Mouse (Mus musculus) limb, embryonic 14.5 days (tissue): ENCODE results near the gene Npas3. TPM values are rescaled to one million over a fixed set of nuclear protein-coding genes. Genes with fewer than 3 reads are reported as not detected.
A peak's percentile ranks its signal among the peaks of the same experiment; 100 is the strongest.

Source experiments
- ATAC-seq: fragments of 200-750 bp; cut with Nextera tagmentation; 2 replicates; pipeline ENCODE4 v1.8.0; 2017; ENCODE audit warnings: low read depth, moderate number of reproducible peaks, moderate TSS enrichment; ENCODE audit not compliant: low FRiP score
- DNase-seq: peaks from one replicate; pipeline ENCODE4 v3.0.0-alpha.2; 2015; ENCODE audit warnings: low spot score
- H3K27ac ChIP-seq: fragments of 300-500 bp; sonication (generic); replicated peaks from 2 replicates; pipeline ENCODE4 v1.5.1; 2014; ENCODE audit warnings: low read depth, mild to moderate bottlenecking, low read length, moderate library complexity, mixed read lengths
- H3K27me3 ChIP-seq: fragments of 300-500 bp; sonication (generic); 2 replicates; pipeline ENCODE4 v1.6.1; 2014; ENCODE audit warnings: low read length, mixed read lengths; ENCODE audit not compliant: control insufficient read depth, insufficient read depth
- H3K36me3 ChIP-seq: fragments of 300-500 bp; sonication (generic); 2 replicates; pipeline ENCODE4 v1.6.1; 2014; ENCODE audit warnings: mild to moderate bottlenecking, low read length, moderate library complexity, mixed read lengths; ENCODE audit not compliant: control insufficient read depth, insufficient read depth
- H3K4me1 ChIP-seq: fragments of 300-500 bp; sonication (generic); 2 replicates; pipeline ENCODE4 v1.6.1; 2014; ENCODE audit warnings: antibody characterized with exemption, low read length, mixed read lengths; ENCODE audit not compliant: control insufficient read depth, insufficient read depth
- H3K4me2 ChIP-seq: fragments of 300-500 bp; sonication (generic); replicated peaks from 2 replicates; pipeline ENCODE4 v1.6.1; 2014; ENCODE audit warnings: low read depth, mild to moderate bottlenecking, low read length, moderate library complexity; ENCODE audit not compliant: severe bottlenecking
- H3K4me3 ChIP-seq: fragments of 300-500 bp; sonication (generic); replicated peaks from 2 replicates; pipeline ENCODE4 v1.5.1; 2014; ENCODE audit warnings: low read length
- H3K9ac ChIP-seq: fragments of 300-500 bp; sonication (generic); 2 replicates; pipeline ENCODE4 v1.6.1; 2014; ENCODE audit warnings: mild to moderate bottlenecking, low read depth, low read length, moderate library complexity; ENCODE audit not compliant: severe bottlenecking
- H3K9me3 ChIP-seq: fragments of 300-500 bp; sonication (generic); 2 replicates; pipeline ENCODE4 v1.6.1; 2016; ENCODE audit warnings: low read length; ENCODE audit not compliant: control insufficient read depth
- POLR2A ChIP-seq: fragments of 200-500 bp; IDR thresholded peaks from 2 replicates; pipeline ENCODE4 v1.8.0; 2012; ENCODE audit warnings: inconsistent platforms, mild to moderate bottlenecking, moderate library complexity, borderline replicate concordance; ENCODE audit not compliant: insufficient read depth, insufficient read length; ENCODE audit errors: extremely low read depth
- WGBS: fragments of 180-500 bp; shearing (Covaris S2); extraction: QIAGEN DNeasy Blood & Tissue Kit; methylation state at CpG from one replicate; pipeline ENCODE4 v1.1.7; 2014; 5-methylcytosine and 5-hydroxymethylcytosine counted together
- polyA plus RNA-seq, 2 experiments: library from polyadenylated mRNA; depleted of rRNA in 1 of 2; stranded (reverse) in 1 of 2; unstranded in 1 of 2; fragments of >200 nt; fragmentation: Nextera tagmentation in 1 of 2; extraction: Ambion mirVana in 1 of 2; gene quantifications; 2 replicates each; pipeline versions ENCODE4 v1.2.1 to v1.2.3; 2012 to 2014

Npas3 gene
- polyA plus RNA-seq, 2 experiments: 5.3 to 5.9 TPM

- H3K9ac ChIP-seq: no peak overlapping the region
- no peak overlapping the region for H3K4me2 ChIP-seq
- no peak overlapping the region for H3K27ac ChIP-seq
- peaks cover 18% of the 10 kb centered on the region for H3K4me1 ChIP-seq
- WGBS: 57% methylated on average over 6 of the region's 6 CpGs
- no peak for DNase-seq
- H3K4me3 ChIP-seq: no peak overlapping the region
- no peaks in the 10 kb centered on the region for H3K9me3 ChIP-seq
- TF ChIP-seq POLR2A: no peak
- no peaks in the 10 kb centered on the region for H3K36me3 ChIP-seq
- ATAC-seq: no peak
- H3K27me3 ChIP-seq: no peaks in the 10 kb centered on the region
These were observed 509.2 kb downstream of the Npas3 start for GRCm38 (mm10) chr12:53757631-53758030.

GRCm38 (mm10) chr12:53758356-53758755, 509.9 kb downstream of the Npas3 start:
- no peak for ATAC-seq
- Histone ChIP-seq H3K27me3 (no peaks in the 10 kb centered on the region), H3K4me1 (peaks cover 10% of the 10 kb centered on the region), H3K27ac (no peak overlapping the region), H3K36me3 (no peaks in the 10 kb centered on the region), H3K9me3 (no peaks in the 10 kb centered on the region), H3K4me3 (no peak overlapping the region), H3K9ac (no peak overlapping the region), H3K4me2 (no peak overlapping the region)
- 53% methylated on average over 5 of the region's 5 CpGs for WGBS
- no peak for DNase-seq
- TF ChIP-seq POLR2A: no peak

- Histone ChIP-seq H3K9me3 (no peaks in the 10 kb centered on the region), H3K4me2 (no peak overlapping the region), H3K4me3 (no peak overlapping the region), H3K27me3 (no peaks in the 10 kb centered on the region), H3K9ac (no peak overlapping the region), H3K4me1 (peaks cover 5% of the 10 kb centered on the region; the same call in 1 of the 2 replicates), H3K36me3 (no peaks in the 10 kb centered on the region), H3K27ac (no peak overlapping the region)
- ATAC-seq (no peak), DNase-seq (no peak)
- TF ChIP-seq POLR2A: no peak
- WGBS: 40% methylated on average over 4 of the region's 4 CpGs
These were observed 515.7 kb downstream of the Npas3 start for GRCm38 (mm10) chr12:53764143-53764542.

GRCm38 (mm10) chr12:53768392-53768791, 519.9 kb downstream of the Npas3 start:
- H3K4me2 ChIP-seq: peak overlapping the region; percentile 2; the same call in 1 of the 2 replicates
- H3K27me3 ChIP-seq: no peaks in the 10 kb centered on the region
- no peak overlapping the region for H3K4me3 ChIP-seq
- H3K9ac ChIP-seq: no peak overlapping the region
- ATAC-seq: no peak
- TF ChIP-seq POLR2A: no peak
- H3K36me3 ChIP-seq: no peaks in the 10 kb centered on the region
- no peaks in the 10 kb centered on the region for H3K9me3 ChIP-seq
- DNase-seq: no peak
- H3K27ac ChIP-seq: no peak overlapping the region
- 49% methylated on average over 11 of the region's 11 CpGs for WGBS
- H3K4me1 ChIP-seq: peaks cover 3% of the 10 kb centered on the region; the same call in 1 of the 2 replicates

GRCm38 (mm10) chr12:53771394-53771936, 523.0 kb downstream of the Npas3 start:
- Histone ChIP-seq H3K9ac (no peak overlapping the region), H3K4me3 (no peak overlapping the region), H3K36me3 (no peaks in the 10 kb centered on the region), H3K27me3 (no peaks in the 10 kb centered on the region), H3K4me1 (peaks cover 3% of the 10 kb centered on the region; the same call in 1 of the 2 replicates), H3K9me3 (no peaks in the 10 kb centered on the region), H3K27ac (no peak overlapping the region), H3K4me2 (no peak overlapping the region)
- 86% methylated on average over 14 of the region's 14 CpGs for WGBS
- DNase-seq (no peak), ATAC-seq (no peak)
- no peak for TF ChIP-seq POLR2A
